8 mouse cellular contexts compared by ENCODE assay signal in genomic region chr5:76139808-76140729, GRCm38 (mm10). TPM values are rescaled to one million over a fixed set of nuclear protein-coding genes. Genes with fewer than 3 reads are reported as not detected.
DNase-seq lines count a peak whose midpoint lies in the region; ATAC-seq and TF ChIP-seq lines count a peak whose summit lies in the region.

TSS of gene Srd5a3 (plus strand) at chr5:76140271.

- peaks cover 2 to 7% of the 10 kb centered on the region in 2 experiments; a peak in 2 of 4 replicates for H3K4me1 ChIP-seq in ES-E14 (ENCODE audit: control insufficient read depth in 2 of 2, insufficient read depth in 2 of 2, low read length in 2 of 2, poor library complexity in 1 of 2)
- H3K4me1 ChIP-seq in forebrain, embryonic 16.5 days (replicated peaks; ENCODE audit: control insufficient read depth, insufficient read depth, low read length) = peaks cover 11% of the 10 kb centered on the region
- H3K4me1 ChIP-seq in lung, embryonic 14.5 days (ENCODE audit: insufficient read depth) = peaks cover 5% of the 10 kb centered on the region; the same call in 1 of the 2 replicates
- H3K4me1 ChIP-seq in olfactory bulb, adult 2 months (ENCODE audit: control insufficient read depth, insufficient read depth, low read length) = no peaks in the 10 kb centered on the region
- H3K4me1 ChIP-seq in thymus, adult 2 months (replicated peaks; ENCODE audit: control insufficient read depth, insufficient read depth, low read length) = peaks cover 9% of the 10 kb centered on the region

- peak; percentile 28; the same call in 1 of the 2 replicates for TF ChIP-seq POLR2A in olfactory bulb, adult 2 months (IDR thresholded peaks at IDR 0.05; ENCODE audit: insufficient read depth, low read depth, low read length)
- peak; percentile 87 for TF ChIP-seq POLR2A in thymus, adult 2 months (IDR thresholded peaks at IDR 0.05; ENCODE audit: control insufficient read depth, extremely low read depth, insufficient read depth, low read length, poor library complexity)

- WGBS in forebrain, embryonic 16.5 days = 1% methylated on average over 57 of the region's 69 CpGs
- under 1% methylated on average over 64 of the region's 69 CpGs for WGBS in lung, embryonic 14.5 days
- WGBS in olfactory bulb, adult 2 months = 2% methylated on average over 59 of the region's 69 CpGs
- WGBS in thymus, adult 2 months = 1% methylated on average over 68 of the region's 69 CpGs

- peak; percentile 88 for TF ChIP-seq CTCF in layer of hippocampus, adult 2 months (conservative IDR thresholded peaks at IDR 0.05)
- peak; percentile 80 for TF ChIP-seq CTCF in lung, embryonic 14.5 days (IDR thresholded peaks at IDR 0.05; ENCODE audit: low read depth)
- peak; percentile 64 for TF ChIP-seq CTCF in olfactory bulb, adult 2 months (IDR thresholded peaks at IDR 0.05; ENCODE audit: insufficient read depth, low read depth, low read length)
- TF ChIP-seq CTCF in thymus, adult 2 months (IDR thresholded peaks at IDR 0.05; ENCODE audit: borderline replicate concordance, control insufficient read depth, extremely low read depth, insufficient read depth, low read length, poor library complexity) = peak; percentile 92

- H3K36me3 ChIP-seq in ES-E14 (ENCODE audit: control insufficient read depth, insufficient read depth, low read length, poor library complexity, severe bottlenecking) = no peaks in the 10 kb centered on the region
- H3K36me3 ChIP-seq in forebrain, embryonic 16.5 days (ENCODE audit: control insufficient read depth, insufficient read depth) = no peaks in the 10 kb centered on the region
- H3K36me3 ChIP-seq in lung, embryonic 14.5 days (ENCODE audit: insufficient read depth) = no peaks in the 10 kb centered on the region
- no peaks in the 10 kb centered on the region for H3K36me3 ChIP-seq in thymus, adult 2 months (ENCODE audit: control insufficient read depth, insufficient read depth, low read length)

- intact Hi-C loops in heart, postnatal 36 days (cut with DNase I) = loop anchor here (2.0 to 10.0 kb wide), 3 partner anchors 45 to 395 kb away; partner anchors contain the start of gene Clock

- H3K9me3 ChIP-seq in ES-E14 (ENCODE audit: control insufficient read depth, insufficient read depth, low read depth, low read length) = no peaks in the 10 kb centered on the region
- H3K9me3 ChIP-seq in forebrain, embryonic 16.5 days (ENCODE audit: control insufficient read depth, low read length) = no peaks in the 10 kb centered on the region
- H3K9me3 ChIP-seq in lung, embryonic 14.5 days (ENCODE audit: low read depth, low read length) = no peaks in the 10 kb centered on the region

- peak; percentile 84 for DNase-seq in ES-E14 (ENCODE audit: low read depth, low spot score)
- DNase-seq in cerebellum, adult 11-12 months = peak; percentile 86
- DNase-seq in heart, postnatal 36 days = peak; percentile 96 to 98
- peak; percentile 93 for DNase-seq in layer of hippocampus, adult 2 months (ENCODE audit: low spot score in 2 of 2)
- peak; percentile 98 for DNase-seq in lung, embryonic 14.5 days
- peak; percentile 99 for DNase-seq in thymus, adult 2 months

- peak within 1 kb of the TSS; percentile 84 for H3K27ac ChIP-seq in ES-E14 (ENCODE audit: insufficient read depth, low read depth, low read length, poor library complexity, severe bottlenecking)
- peak within 1 kb of the TSS; percentile 95 for H3K27ac ChIP-seq in forebrain, embryonic 16.5 days (ENCODE audit: low read length)
- H3K27ac ChIP-seq in layer of hippocampus, adult 2 months = peak within 1 kb of the TSS; percentile 98
- H3K27ac ChIP-seq in lung, embryonic 14.5 days (ENCODE audit: low read depth) = peak within 1 kb of the TSS; percentile 99
- 0 out of 2 replicates have a peak within 1 kb of the TSS, but pooled peaks have one; percentile 17 for H3K27ac ChIP-seq in olfactory bulb, adult 2 months (ENCODE audit: insufficient read depth, low read depth, low read length)
- H3K27ac ChIP-seq in thymus, adult 2 months (ENCODE audit: control insufficient read depth, insufficient read depth, low read length) = peak within 1 kb of the TSS; percentile 76

- in situ Hi-C loops in ES-E14 (cut with MboI; ENCODE audit: low sequenced_read_pairs in 2 of 2, unreplicated experiment in 2 of 2) = no loop called here

- H3K9ac ChIP-seq in ES-E14 (ENCODE audit: insufficient read depth, low read depth, low read length, poor library complexity, severe bottlenecking) = peak within 1 kb of the TSS; percentile 87
- H3K9ac ChIP-seq in forebrain, embryonic 16.5 days (replicated peaks; ENCODE audit: low read depth, low read length) = peak within 1 kb of the TSS; percentile 98
- peak within 1 kb of the TSS; percentile 83 for H3K9ac ChIP-seq in lung, embryonic 14.5 days

- H3K4me2 ChIP-seq in forebrain, embryonic 16.5 days (ENCODE audit: low read length) = peak within 1 kb of the TSS; percentile 62
- peak within 1 kb of the TSS; percentile 75 for H3K4me2 ChIP-seq in lung, embryonic 14.5 days

- ATAC-seq in forebrain, embryonic 16.5 days = peak; percentile 98
- ATAC-seq in lung, embryonic 14.5 days (ENCODE audit: insufficient read depth) = peak; percentile 98

- no peaks in the 10 kb centered on the region for H3K27me3 ChIP-seq in forebrain, embryonic 16.5 days (replicated peaks; ENCODE audit: control insufficient read depth, insufficient read depth, low read length)
- H3K27me3 ChIP-seq in lung, embryonic 14.5 days (ENCODE audit: insufficient read depth, low read length) = no peaks in the 10 kb centered on the region
- no peaks in the 10 kb centered on the region for H3K27me3 ChIP-seq in thymus, adult 2 months (ENCODE audit: control insufficient read depth, insufficient read depth, low read length)

- H3K4me3 ChIP-seq in ES-E14 (ENCODE audit: insufficient read depth in 1 of 2, low read depth in 1 of 2, low read length in 2 of 2, poor library complexity in 1 of 2, severe bottlenecking in 1 of 2) = peak within 1 kb of the TSS; percentile 77 to 92
- H3K4me3 ChIP-seq in forebrain, embryonic 16.5 days (replicated peaks; ENCODE audit: low read length) = peak within 1 kb of the TSS; percentile 84
- H3K4me3 ChIP-seq in layer of hippocampus, adult 2 months = peak within 1 kb of the TSS; percentile 64
- H3K4me3 ChIP-seq in lung, embryonic 14.5 days (ENCODE audit: low read depth, low read length) = peak within 1 kb of the TSS; percentile 64
- H3K4me3 ChIP-seq in olfactory bulb, adult 2 months (ENCODE audit: insufficient read depth, low read depth, low read length) = peak within 1 kb of the TSS; percentile 55
- H3K4me3 ChIP-seq in thymus, adult 2 months (ENCODE audit: control insufficient read depth, insufficient read depth, low read length) = peak within 1 kb of the TSS; percentile 57

TF ChIP-seq in ES-E14, 5 proteins besides CTCF, POLR2A, EP300 and RAD21:
- TF ChIP-seq MAFK (IDR thresholded peaks at IDR 0.05; ENCODE audit: insufficient read depth, low read depth, low read length) (no peak), HCFC1 (IDR thresholded peaks at IDR 0.05; ENCODE audit: borderline replicate concordance, insufficient read depth, low read length) (peak; percentile 47; the same call in 1 of the 2 replicates), CHD2 (IDR thresholded peaks at IDR 0.05; ENCODE audit: low read depth, low read length) (no peak), ZNF384 (IDR thresholded peaks at IDR 0.05; ENCODE audit: low read depth, low read length) (no peak), ZC3H11A (IDR thresholded peaks at IDR 0.05; ENCODE audit: borderline replicate concordance, low read depth, low read length) (no peak)

RNA-seq across cellular contexts. Expression of gene Srd5a3, which starts in this region (rescaled TPM):
- total RNA-seq in ES-E14 (2012; rRNA removed) = 13.7 and 17.3 TPM in 2 replicates
- 17.3 and 19.8 TPM in 2 replicates for polyA plus RNA-seq in forebrain, embryonic 16.5 days (2015; fragmentation: Nextera tagmentation; extraction: Ambion mirVana)
- total RNA-seq in heart, postnatal 36 days (2021) = 1 to 10 TPM; 9.0 to 9.2 TPM
- 10 to 100 TPM; 16.8 to 18.8 TPM for total RNA-seq in layer of hippocampus, adult 2 months (2021)
- 35.7 and 37.6 TPM in 2 replicates for polyA plus RNA-seq in lung, embryonic 14.5 days (2014; fragmentation: Nextera tagmentation; extraction: Ambion mirVana)
- not detected in 2 replicates for polyA plus RNA-seq in olfactory bulb, adult 2 months (2012; ENCODE audit: insufficient read depth, insufficient read length, low replicate concordance, missing spikeins)
- 139 and 150 TPM in 2 replicates for polyA plus RNA-seq in thymus, adult 2 months (2012; rRNA removed)

Comparison
In these comparisons a context has a peak if more than half of its experiments do, and no peak if none do; other contexts are left out.
1. Peak in every context shown above with its lines: DNase-seq, ATAC-seq, H3K4me3 ChIP-seq and H3K27ac ChIP-seq.
2. RNA of gene Srd5a3 (polyA plus RNA-seq): 139 to 150 TPM in thymus, adult 2 months, 35.7 to 37.6 TPM in lung, embryonic 14.5 days and 17.3 to 19.8 TPM in forebrain, embryonic 16.5 days; not detected in olfactory bulb, adult 2 months; every median in the first group is over 10 times any median in the second.
3. H3K27ac ChIP-seq: peak in every context shown above with its lines; median percentile 99 in lung, embryonic 14.5 days; 98 in layer of hippocampus, adult 2 months; 95 in forebrain, embryonic 16.5 days; 84 in ES-E14; 76 in thymus, adult 2 months; 17 in olfactory bulb, adult 2 months.